Mouse (Mus musculus) bone marrow, adult 2 months (tissue): ENCODE results near the gene Gm3285. TPM values are rescaled to one million over a fixed set of nuclear protein-coding genes. Genes with fewer than 3 reads are reported as not detected.

Experiments used
- H3K27ac ChIP-seq: fragments of 200-500 bp; 2 replicates; pipeline ENCODE4 v1.5.1; 2012; ENCODE audit warnings: low read depth, mild to moderate bottlenecking, control low read depth, inconsistent platforms, low read length; ENCODE audit not compliant: control insufficient read depth, poor library complexity, insufficient read depth
- H3K4me1 ChIP-seq: fragments of 200-500 bp; 2 replicates; pipeline ENCODE4 v1.6.1; 2011; ENCODE audit warnings: low read length; ENCODE audit not compliant: control insufficient read depth, insufficient read depth
- H3K4me3 ChIP-seq: fragments of 200-500 bp; replicated peaks from 2 replicates; pipeline ENCODE3; 2011; ENCODE audit warnings: mild to moderate bottlenecking, low read depth, low read length, control low read depth; ENCODE audit not compliant: control insufficient read depth
- CTCF ChIP-seq: fragments of 200-500 bp; IDR thresholded peaks from 2 replicates; pipeline ENCODE4 v1.5.1; 2011; ENCODE audit warnings: low read length, control low read depth; ENCODE audit not compliant: control insufficient read depth, insufficient read depth
- POLR2A ChIP-seq: fragments of 200-500 bp; IDR thresholded peaks from 2 replicates; pipeline ENCODE4 v1.6.1; 2011; ENCODE audit warnings: low read depth, mild to moderate bottlenecking, control low read depth, low read length, borderline replicate concordance; ENCODE audit not compliant: control insufficient read depth
- WGBS: fragments of 180-500 bp; shearing (Covaris S2); methylation state at CpG from one replicate; pipeline ENCODE4 v1.1.7; 2018; 5-methylcytosine and 5-hydroxymethylcytosine counted together
- polyA plus RNA-seq: library from polyadenylated mRNA; stranded (reverse); fragments of >200 nt; gene quantifications from 2 replicates; pipeline ENCODE4 v1.2.4, GENCODE M21; 2011; ENCODE audit warnings: low replicate concordance; ENCODE audit not compliant: missing spikeins, insufficient read depth, insufficient read length

Gene Gm3285
- not detected in 2 replicates for polyA plus RNA-seq

GRCm38 (mm10) chr10:77861675-77862074, at the start of gene Gm3285:
Gene Gm3285, plus strand, starts transcription at chr10:77861975.
- Histone ChIP-seq H3K27ac (no peak within 1 kb of the TSS), H3K4me1 (no peaks in the 10 kb centered on the region), H3K4me3 (no peak within 1 kb of the TSS)
- 66% methylated on average over 7 of the region's 7 CpGs for WGBS
- no peak for TF ChIP-seq POLR2A
- TF ChIP-seq CTCF: no peak

DNA sequence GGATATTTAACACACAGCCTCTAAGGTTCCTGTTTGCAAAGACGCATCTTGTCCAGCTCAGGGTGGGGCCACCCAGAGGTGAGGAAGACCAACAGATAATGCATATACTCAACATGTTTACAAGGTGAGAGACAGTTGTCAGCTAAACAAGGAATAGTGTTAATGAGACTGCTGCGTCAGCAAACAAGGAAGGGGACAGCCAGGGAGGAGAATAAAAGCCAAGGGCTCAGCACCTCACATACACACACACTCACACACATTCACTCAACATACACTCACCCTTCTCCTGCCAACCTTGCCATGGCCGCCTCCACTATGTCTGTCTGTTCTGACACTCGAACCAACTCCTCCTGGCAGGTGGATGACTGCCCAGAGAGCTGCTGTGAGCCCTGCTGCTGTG, 47.4 kb upstream of the Gm3285 start, which contains the start of gene Gm2696:
Gene Gm2696 (plus strand): TSS at position 301 of the 400 bp plus-strand sequence.
- Histone ChIP-seq H3K4me3 (no peak within 1 kb of the TSS), H3K27ac (no peak within 1 kb of the TSS), H3K4me1 (no peaks in the 10 kb centered on the region)
- WGBS: 54% methylated on average over 4 of the region's 4 CpGs
- TF ChIP-seq CTCF (no peak), POLR2A (no peak)

DNA sequence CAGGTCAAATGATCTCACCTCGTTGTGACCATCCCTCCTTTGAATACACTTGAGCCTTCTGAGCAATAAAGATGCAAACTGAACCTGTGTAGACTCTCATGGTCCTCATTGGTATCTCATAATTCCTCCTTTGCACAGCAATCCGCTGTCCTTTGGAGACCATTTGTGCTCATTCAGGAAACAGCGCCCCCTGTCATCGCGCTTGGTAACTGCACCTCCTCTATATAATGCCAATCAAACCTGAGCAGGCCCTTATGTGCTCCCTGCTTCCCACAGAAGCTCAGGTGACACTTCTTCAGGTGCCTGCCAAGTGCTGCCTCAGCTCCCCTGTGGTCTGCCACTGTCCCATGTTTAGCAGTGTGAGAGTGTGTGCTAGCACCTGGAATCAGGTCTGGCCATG, 46.3 kb upstream of the Gm3285 start:
- Histone ChIP-seq H3K27ac (no peak overlapping the region), H3K4me3 (no peak overlapping the region), H3K4me1 (no peaks in the 10 kb centered on the region)
- WGBS: 40% methylated on average over 5 of the region's 5 CpGs
- TF ChIP-seq CTCF (peak; percentile 47; the same call in 1 of the 2 replicates), POLR2A (no peak)

DNA sequence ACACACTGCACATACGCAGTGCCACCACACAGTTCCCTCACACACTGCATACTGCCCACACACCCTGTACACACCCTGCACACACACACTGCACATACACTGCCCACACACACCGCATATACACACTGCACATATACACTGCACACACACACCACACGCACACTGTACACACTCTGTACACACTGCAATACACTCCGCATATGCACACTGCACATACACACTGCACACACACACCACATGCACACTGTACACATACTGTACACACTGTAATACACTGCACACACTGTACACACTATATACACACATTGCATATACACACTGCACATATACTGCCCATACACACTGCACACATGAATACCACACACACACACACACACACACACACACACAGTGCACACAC, 43.3 kb upstream of the Gm3285 start:
- no peaks in the 10 kb centered on the region for H3K4me1 ChIP-seq
- WGBS: 94% methylated on average over 4 of the region's 4 CpGs
- H3K4me3 ChIP-seq: no peak overlapping the region
- TF ChIP-seq POLR2A: no peak
- TF ChIP-seq CTCF: peak; percentile 8; the same call in 1 of the 2 replicates
- no peak overlapping the region for H3K27ac ChIP-seq

- WGBS: 60% methylated on average over 4 of the region's 4 CpGs
- Histone ChIP-seq H3K4me3 (no peak overlapping the region), H3K27ac (no peak overlapping the region), H3K4me1 (no peaks in the 10 kb centered on the region)
- no peak for TF ChIP-seq CTCF
- TF ChIP-seq POLR2A: no peak
Measured at GRCm38 (mm10) chr10:77819203-77819602, 42.6 kb upstream of the Gm3285 start.

- 64% methylated on average over 6 of the region's 6 CpGs for WGBS
- no peak for TF ChIP-seq CTCF
- no peak for TF ChIP-seq POLR2A
- no peak within 1 kb of the TSS for H3K4me3 ChIP-seq
- H3K27ac ChIP-seq: no peak within 1 kb of the TSS
- no peaks in the 10 kb centered on the region for H3K4me1 ChIP-seq
Measured at GRCm38 (mm10) chr10:77826951-77827350, 34.8 kb upstream of the Gm3285 start, which contains the start of gene Krtap10-4. Gene Krtap10-4, minus strand, starts transcription at chr10:77827095.

DNA sequence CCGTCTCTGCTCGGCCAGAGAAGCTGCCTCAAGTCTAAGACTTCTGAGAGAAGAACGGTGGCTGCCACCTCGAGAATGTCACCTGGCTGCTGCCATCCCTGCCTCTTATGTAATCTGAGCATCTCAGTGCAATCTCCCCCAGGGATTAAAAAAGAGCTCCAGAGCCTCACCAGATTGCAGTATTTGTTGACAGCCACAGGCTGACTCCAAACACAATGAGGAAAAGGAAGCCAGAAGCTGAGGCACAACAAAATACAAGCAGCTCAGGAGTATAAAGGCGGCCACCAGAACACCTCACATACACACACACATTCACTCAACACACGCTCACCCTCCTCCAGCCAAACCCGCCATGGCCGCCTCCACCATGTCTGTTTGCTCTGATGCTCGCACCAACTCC, 26.1 kb upstream of the Gm3285 start, which contains the start of gene Krtap10-10:
Gene Krtap10-10 (plus strand): TSS at position 301 of the 400 bp plus-strand sequence.
- H3K4me3 ChIP-seq: no peak within 1 kb of the TSS
- WGBS: 69% methylated on average over 9 of the region's 9 CpGs
- H3K27ac ChIP-seq: no peak within 1 kb of the TSS
- H3K4me1 ChIP-seq: no peaks in the 10 kb centered on the region
- no peak for TF ChIP-seq CTCF
- TF ChIP-seq POLR2A: no peak

- WGBS: 70% methylated on average over 6 of the region's 6 CpGs
- H3K4me1 ChIP-seq: no peaks in the 10 kb centered on the region
Measured at GRCm38 (mm10) chr10:77839006-77839405, 22.8 kb upstream of the Gm3285 start.

DNA sequence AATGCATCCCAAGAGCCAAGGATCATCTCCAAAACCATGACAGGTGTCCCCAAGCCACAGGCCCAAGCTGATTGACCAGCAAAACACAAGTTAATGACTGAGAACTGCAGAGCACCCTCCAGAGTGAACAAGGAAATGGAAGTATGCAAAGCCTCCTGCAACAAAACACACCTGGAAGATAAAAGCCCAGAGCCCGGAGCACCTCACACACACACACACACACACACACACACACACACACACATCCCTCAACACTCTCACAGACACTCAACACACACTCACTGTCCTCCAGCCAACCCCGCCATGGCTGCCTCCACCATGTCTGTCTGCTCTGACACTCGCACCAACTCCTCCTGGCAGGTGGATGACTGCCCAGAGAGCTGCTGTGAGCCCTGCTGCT, 15.3 kb upstream of the Gm3285 start, which contains the start of gene Gm36176:
Gene Gm36176 (plus strand): TSS at position 301 of the 400 bp plus-strand sequence.
- TF ChIP-seq CTCF (no peak), POLR2A (no peak)
- H3K4me1 ChIP-seq: no peaks in the 10 kb centered on the region
- no peak within 1 kb of the TSS for H3K4me3 ChIP-seq
- H3K27ac ChIP-seq: no peak within 1 kb of the TSS
- 45% methylated on average over 3 of the region's 3 CpGs for WGBS

More at GRCm38 (mm10) chr10:77839006-77839405, 22.8 kb upstream of the Gm3285 start:
- no peak overlapping the region for H3K27ac ChIP-seq
- TF ChIP-seq POLR2A (no peak), CTCF (no peak)
- no peak overlapping the region for H3K4me3 ChIP-seq
